Mouse (Mus musculus) liver, embryonic 11.5 days (tissue): ENCODE results near the gene Nudt15. TPM values are rescaled to one million over a fixed set of nuclear protein-coding genes. Genes with fewer than 3 reads are reported as not detected.

Source experiments
- ATAC-seq: fragments of 200-750 bp; cut with Nextera tagmentation; replicated peaks from 2 replicates; pipeline ENCODE4 v1.8.0; 2017; ENCODE audit warnings: moderate number of reproducible peaks, mild to moderate bottlenecking, moderate TSS enrichment, moderate library complexity; ENCODE audit not compliant: low FRiP score
- DNase-seq: peaks from one replicate; pipeline ENCODE4 v3.0.0-alpha.2; 2017; ENCODE audit warnings: low spot score
- H3K27ac ChIP-seq: fragments of 300-500 bp; sonication (generic); 2 replicates; pipeline ENCODE4 v1.5.1; 2014; ENCODE audit warnings: mild to moderate bottlenecking, low read depth, low read length, control low read depth
- H3K27me3 ChIP-seq: fragments of 300-500 bp; sonication (generic); replicated peaks from 2 replicates; pipeline ENCODE4 v1.6.1; 2014; ENCODE audit warnings: low read length, mixed read lengths; ENCODE audit not compliant: control insufficient read depth, insufficient read depth
- H3K36me3 ChIP-seq: fragments of 300-500 bp; sonication (generic); 2 replicates; pipeline ENCODE4 v1.6.1; 2014; ENCODE audit warnings: mild to moderate bottlenecking, low read length, moderate library complexity, mixed read lengths; ENCODE audit not compliant: control insufficient read depth, insufficient read depth
- H3K4me1 ChIP-seq: fragments of 300-500 bp; sonication (generic); replicated peaks from 2 replicates; pipeline ENCODE4 v1.6.1; 2014; ENCODE audit warnings: low read length, mixed read lengths; ENCODE audit not compliant: control insufficient read depth, insufficient read depth
- H3K4me2 ChIP-seq: fragments of 300-500 bp; sonication (generic); 2 replicates; pipeline ENCODE4 v1.6.1; 2014; ENCODE audit warnings: mild to moderate bottlenecking, control low read depth, moderate library complexity
- H3K4me3 ChIP-seq: fragments of 300-500 bp; sonication (generic); 2 replicates; pipeline ENCODE4 v1.5.1; 2014; ENCODE audit warnings: low read depth, low read length, control low read depth
- H3K9ac ChIP-seq: fragments of 300-500 bp; sonication (generic); 2 replicates; pipeline ENCODE4 v1.6.1; 2014; ENCODE audit warnings: low read depth, low read length, control low read depth
- H3K9me3 ChIP-seq: fragments of 300-500 bp; sonication (generic); 2 replicates; pipeline ENCODE4 v1.6.1; 2016; ENCODE audit warnings: low read length, inconsistent platforms, mixed read lengths; ENCODE audit not compliant: control insufficient read depth
- WGBS: fragments of 180-500 bp; shearing (Covaris S2); extraction: QIAGEN DNeasy Blood & Tissue Kit; methylation state at CpG from one replicate; pipeline ENCODE4 v1.1.7; 2014; 5-methylcytosine and 5-hydroxymethylcytosine counted together
- polyA plus RNA-seq: library from polyadenylated mRNA; unstranded; fragments of >200 nt; fragmentation: Nextera tagmentation; extraction: Ambion mirVana; gene quantifications from 2 replicates; pipeline ENCODE4 v1.2.1, GENCODE M21; 2014

The Nudt15 gene
- polyA plus RNA-seq, 1 experiment from 2014 or later: 6.8 TPM

- H3K4me3 ChIP-seq: no peak overlapping the region
- H3K4me2 ChIP-seq: no peak overlapping the region
- WGBS: 70% methylated on average over 6 of the region's 6 CpGs
- no peak overlapping the region for H3K9ac ChIP-seq
- H3K36me3 ChIP-seq: no peaks in the 10 kb centered on the region
- no peaks in the 10 kb centered on the region for H3K27me3 ChIP-seq
- peaks cover 9% of the 10 kb centered on the region; the same call in 1 of the 2 replicates for H3K4me1 ChIP-seq
- no peak overlapping the region for H3K27ac ChIP-seq
- DNase-seq: no peak
- no peaks in the 10 kb centered on the region for H3K9me3 ChIP-seq
- no peak for ATAC-seq
These were observed 46.3 kb downstream of the Nudt15 start for GRCm38 (mm10) chr14:73501721-73502120.

GRCm38 (mm10) chr14:73501283-73501682 is 46.8 kb downstream of the Nudt15 start:
- H3K4me3 ChIP-seq: no peak overlapping the region
- ATAC-seq: no peak
- no peak overlapping the region for H3K9ac ChIP-seq
- DNase-seq: no peak
- no peaks in the 10 kb centered on the region for H3K9me3 ChIP-seq
- no peaks in the 10 kb centered on the region for H3K36me3 ChIP-seq
- peaks cover 5% of the 10 kb centered on the region; the same call in 1 of the 2 replicates for H3K4me1 ChIP-seq
- H3K4me2 ChIP-seq: no peak overlapping the region
- no peaks in the 10 kb centered on the region for H3K27me3 ChIP-seq
- WGBS: 86% methylated on average over 9 of the region's 9 CpGs
- H3K27ac ChIP-seq: no peak overlapping the region

GRCm38 (mm10) chr14:73495753-73496152 is 52.3 kb downstream of the Nudt15 start:
- no peaks in the 10 kb centered on the region for H3K9me3 ChIP-seq
- H3K36me3 ChIP-seq: no peaks in the 10 kb centered on the region
- no peaks in the 10 kb centered on the region for H3K27me3 ChIP-seq
- no peak for DNase-seq
- no peak overlapping the region for H3K27ac ChIP-seq
- no peak for ATAC-seq
- H3K4me2 ChIP-seq: no peak overlapping the region
- 70% methylated on average over 7 of the region's 7 CpGs for WGBS
- no peaks in the 10 kb centered on the region for H3K4me1 ChIP-seq
- H3K4me3 ChIP-seq: no peak overlapping the region
- H3K9ac ChIP-seq: no peak overlapping the region

- Histone ChIP-seq H3K9me3 (no peaks in the 10 kb centered on the region), H3K4me3 (no peak overlapping the region), H3K27me3 (no peaks in the 10 kb centered on the region), H3K27ac (no peak overlapping the region), H3K4me2 (no peak overlapping the region), H3K4me1 (no peaks in the 10 kb centered on the region), H3K9ac (no peak overlapping the region), H3K36me3 (no peaks in the 10 kb centered on the region)
- ATAC-seq (0 out of 2 replicates have a peak, but pooled peaks have one; percentile 45), DNase-seq (no peak)
- WGBS: 57% methylated on average over 6 of the region's 6 CpGs
These were observed 53.9 kb downstream of the Nudt15 start for GRCm38 (mm10) chr14:73494122-73494521.

- Histone ChIP-seq H3K9ac (no peak overlapping the region), H3K36me3 (no peaks in the 10 kb centered on the region), H3K9me3 (no peaks in the 10 kb centered on the region)
These were observed 54.7 kb downstream of the Nudt15 start for GRCm38 (mm10) chr14:73493356-73493755.

GRCm38 (mm10) chr14:73486641-73487040 is 61.4 kb downstream of the Nudt15 start:
- 61% methylated on average over 5 of the region's 5 CpGs for WGBS
- H3K4me3 ChIP-seq: no peak overlapping the region
- H3K27ac ChIP-seq: no peak overlapping the region
- H3K36me3 ChIP-seq: no peaks in the 10 kb centered on the region
- no peak overlapping the region for H3K9ac ChIP-seq
- no peak overlapping the region for H3K4me2 ChIP-seq
- DNase-seq (no peak), ATAC-seq (no peak)
- H3K9me3 ChIP-seq: no peaks in the 10 kb centered on the region
- no peaks in the 10 kb centered on the region for H3K27me3 ChIP-seq
- H3K4me1 ChIP-seq: no peaks in the 10 kb centered on the region

More at GRCm38 (mm10) chr14:73493356-73493755, 54.7 kb downstream of the Nudt15 start:
- ATAC-seq (no peak), DNase-seq (no peak)
- H3K4me3 ChIP-seq: no peak overlapping the region
- 87% methylated on average over 6 of the region's 6 CpGs for WGBS
- H3K4me1 ChIP-seq: no peaks in the 10 kb centered on the region
- H3K27ac ChIP-seq: no peak overlapping the region
- no peak overlapping the region for H3K4me2 ChIP-seq
- H3K27me3 ChIP-seq: no peaks in the 10 kb centered on the region

- DNase-seq (no peak), ATAC-seq (no peak)
- no peaks in the 10 kb centered on the region for H3K27me3 ChIP-seq
- no peak overlapping the region for H3K4me3 ChIP-seq
- no peak overlapping the region for H3K27ac ChIP-seq
- no peaks in the 10 kb centered on the region for H3K4me1 ChIP-seq
- no peak overlapping the region for H3K4me2 ChIP-seq
- WGBS: 78% methylated on average over 3 of the region's 3 CpGs
- no peaks in the 10 kb centered on the region for H3K36me3 ChIP-seq
- no peak overlapping the region for H3K9ac ChIP-seq
- H3K9me3 ChIP-seq: no peaks in the 10 kb centered on the region
These were observed 63.5 kb downstream of the Nudt15 start for GRCm38 (mm10) chr14:73484366-73485110.

- Histone ChIP-seq H3K9me3 (no peaks in the 10 kb centered on the region), H3K9ac (no peak overlapping the region), H3K36me3 (no peaks in the 10 kb centered on the region), H3K4me3 (no peak overlapping the region), H3K4me1 (no peaks in the 10 kb centered on the region), H3K4me2 (no peak overlapping the region), H3K27ac (no peak overlapping the region), H3K27me3 (no peaks in the 10 kb centered on the region)
- no peak for ATAC-seq
- WGBS: 73% methylated on average over 5 of the region's 5 CpGs
- DNase-seq: no peak
These were observed 64.4 kb downstream of the Nudt15 start for GRCm38 (mm10) chr14:73483516-73484229.
